Mouse (Mus musculus): ENCODE measurements around the gene Zbtb32. TPM values are rescaled to one million over a fixed set of nuclear protein-coding genes. Genes with fewer than 3 reads are reported as not detected.

Gene Zbtb32
- polyA plus RNA-seq, 1 experiment from 2014 or later, result 0.21 TPM

- Histone ChIP-seq H3K36me3 (ENCODE audit: control insufficient read depth, insufficient read depth) (no peaks in the 10 kb centered on the region), H3K4me3 (ENCODE audit: low read depth, low read length) (no peak overlapping the region), H3K4me2 (ENCODE audit: low read depth, low read length) (no peak overlapping the region), H3K9me3 (replicated peaks; ENCODE audit: control insufficient read depth, low read length) (no peaks in the 10 kb centered on the region), H3K9ac (ENCODE audit: low read depth, low read length) (no peak overlapping the region), H3K27me3 (ENCODE audit: control insufficient read depth, insufficient read depth, low read depth, low read length) (no peaks in the 10 kb centered on the region), H3K4me1 (ENCODE audit: control insufficient read depth, low read depth, low read length) (peaks cover 9% of the 10 kb centered on the region), H3K27ac (ENCODE audit: low read length) (no peak overlapping the region)
- no peak for ATAC-seq (ENCODE audit: low read depth)
- 49% methylated on average over 4 of the region's 4 CpGs for WGBS (ENCODE audit: insufficient replicate concordance)
Observed at GRCm38 (mm10) chr7:30594510-30595024, 4.1 kb downstream of the Zbtb32 start.

GRCm38 (mm10) chr7:30593579-30594509 is 4.9 kb downstream of the Zbtb32 start:
- Histone ChIP-seq H3K4me1 (ENCODE audit: control insufficient read depth, low read depth, low read length) (peaks cover 10% of the 10 kb centered on the region), H3K27me3 (ENCODE audit: control insufficient read depth, insufficient read depth, low read depth, low read length) (no peaks in the 10 kb centered on the region), H3K4me2 (ENCODE audit: low read depth, low read length) (no peak overlapping the region), H3K4me3 (ENCODE audit: low read depth, low read length) (no peak overlapping the region), H3K9me3 (replicated peaks; ENCODE audit: control insufficient read depth, low read length) (no peaks in the 10 kb centered on the region), H3K27ac (ENCODE audit: low read length) (no peak overlapping the region), H3K9ac (ENCODE audit: low read depth, low read length) (no peak overlapping the region), H3K36me3 (ENCODE audit: control insufficient read depth, insufficient read depth) (no peaks in the 10 kb centered on the region)
- no peak for ATAC-seq (ENCODE audit: low read depth)
- 52% methylated on average over 10 of the region's 10 CpGs for WGBS (ENCODE audit: insufficient replicate concordance)

GRCm38 (mm10) chr7:30592772-30593423 is 5.8 kb downstream of the Zbtb32 start:
- Histone ChIP-seq H3K9me3 (replicated peaks; ENCODE audit: control insufficient read depth, low read length) (no peaks in the 10 kb centered on the region), H3K9ac (ENCODE audit: low read depth, low read length) (no peak overlapping the region), H3K27ac (ENCODE audit: low read length) (no peak overlapping the region), H3K36me3 (ENCODE audit: control insufficient read depth, insufficient read depth) (no peaks in the 10 kb centered on the region), H3K4me2 (ENCODE audit: low read depth, low read length) (no peak overlapping the region), H3K27me3 (ENCODE audit: control insufficient read depth, insufficient read depth, low read depth, low read length) (no peaks in the 10 kb centered on the region), H3K4me3 (ENCODE audit: low read depth, low read length) (no peak overlapping the region), H3K4me1 (ENCODE audit: control insufficient read depth, low read depth, low read length) (peaks cover 10% of the 10 kb centered on the region)
- WGBS (ENCODE audit: insufficient replicate concordance), result 42% methylated on average over 5 of the region's 5 CpGs
- ATAC-seq (ENCODE audit: low read depth), result no peak

GRCm38 (mm10) chr7:30591605-30591951 is 7.1 kb downstream of the Zbtb32 start:
- H3K9ac ChIP-seq (ENCODE audit: low read depth, low read length), result no peak overlapping the region
- H3K36me3 ChIP-seq (ENCODE audit: control insufficient read depth, insufficient read depth), result peaks cover 1% of the 10 kb centered on the region
- H3K4me1 ChIP-seq (ENCODE audit: control insufficient read depth, low read depth, low read length), result peaks cover 23% of the 10 kb centered on the region
- H3K27me3 ChIP-seq (ENCODE audit: control insufficient read depth, insufficient read depth, low read depth, low read length), result no peaks in the 10 kb centered on the region
- no peak for ATAC-seq (ENCODE audit: low read depth)
- 79% methylated on average over 4 of the region's 4 CpGs for WGBS (ENCODE audit: insufficient replicate concordance)
- H3K4me3 ChIP-seq (ENCODE audit: low read depth, low read length), result no peak overlapping the region
- H3K4me2 ChIP-seq (ENCODE audit: low read depth, low read length), result no peak overlapping the region
- H3K9me3 ChIP-seq (replicated peaks; ENCODE audit: control insufficient read depth, low read length), result no peaks in the 10 kb centered on the region
- no peak overlapping the region for H3K27ac ChIP-seq (ENCODE audit: low read length)

- 70% methylated on average over 9 of the region's 9 CpGs for WGBS (ENCODE audit: insufficient replicate concordance)
- H3K9ac ChIP-seq (ENCODE audit: low read depth, low read length), result no peak overlapping the region
- no peak overlapping the region for H3K4me2 ChIP-seq (ENCODE audit: low read depth, low read length)
Observed at GRCm38 (mm10) chr7:30590927-30591604, 7.6 kb downstream of the Zbtb32 start.

GRCm38 (mm10) chr7:30589435-30590301 is 9.0 kb downstream of the Zbtb32 start:
- peak overlapping the region; percentile 87 for H3K27ac ChIP-seq (ENCODE audit: low read length)
- H3K9ac ChIP-seq (ENCODE audit: low read depth, low read length), result peak overlapping the region; percentile 99
- no peaks in the 10 kb centered on the region for H3K9me3 ChIP-seq (replicated peaks; ENCODE audit: control insufficient read depth, low read length)
- ATAC-seq (ENCODE audit: low read depth), result peak; percentile 33
- peaks cover 20% of the 10 kb centered on the region for H3K36me3 ChIP-seq (ENCODE audit: control insufficient read depth, insufficient read depth)
- H3K4me3 ChIP-seq (ENCODE audit: low read depth, low read length), result peak overlapping the region; percentile 95
- no peaks in the 10 kb centered on the region for H3K27me3 ChIP-seq (ENCODE audit: control insufficient read depth, insufficient read depth, low read depth, low read length)
- 29% methylated on average over 40 of the region's 40 CpGs for WGBS (ENCODE audit: insufficient replicate concordance)
- peak overlapping the region; percentile 93 for H3K4me2 ChIP-seq (ENCODE audit: low read depth, low read length)
- H3K4me1 ChIP-seq (ENCODE audit: control insufficient read depth, low read depth, low read length), result peaks cover 24% of the 10 kb centered on the region

More at GRCm38 (mm10) chr7:30590927-30591604, 7.6 kb downstream of the Zbtb32 start:
- Histone ChIP-seq H3K4me1 (ENCODE audit: control insufficient read depth, low read depth, low read length) (peaks cover 24% of the 10 kb centered on the region), H3K27me3 (ENCODE audit: control insufficient read depth, insufficient read depth, low read depth, low read length) (no peaks in the 10 kb centered on the region), H3K9me3 (replicated peaks; ENCODE audit: control insufficient read depth, low read length) (no peaks in the 10 kb centered on the region), H3K36me3 (ENCODE audit: control insufficient read depth, insufficient read depth) (peaks cover 6% of the 10 kb centered on the region), H3K27ac (ENCODE audit: low read length) (no peak overlapping the region), H3K4me3 (ENCODE audit: low read depth, low read length) (no peak overlapping the region)
- ATAC-seq (ENCODE audit: low read depth), result no peak

- peak within 1 kb of the TSS; percentile 95 for H3K4me3 ChIP-seq (ENCODE audit: low read depth, low read length)
- H3K27ac ChIP-seq (ENCODE audit: low read length), result peak within 1 kb of the TSS; percentile 87
- peaks cover 22% of the 10 kb centered on the region for H3K4me1 ChIP-seq (ENCODE audit: control insufficient read depth, low read depth, low read length)
Observed at GRCm38 (mm10) chr7:30588676-30589434, 9.9 kb downstream of the Zbtb32 start, which contains the start of gene Kmt2b. Kmt2b (minus strand) TSS chr7:30588726.

More at GRCm38 (mm10) chr7:30588676-30589434, 9.9 kb downstream of the Zbtb32 start, which contains the start of gene Kmt2b:
- peak within 1 kb of the TSS; percentile 99 for H3K9ac ChIP-seq (ENCODE audit: low read depth, low read length)
- under 1% methylated on average over 53 of the region's 68 CpGs for WGBS (ENCODE audit: insufficient replicate concordance)
- peak; percentile 95 for ATAC-seq (ENCODE audit: low read depth)
- H3K27me3 ChIP-seq (ENCODE audit: control insufficient read depth, insufficient read depth, low read depth, low read length), result no peaks in the 10 kb centered on the region
- peaks cover 28% of the 10 kb centered on the region for H3K36me3 ChIP-seq (ENCODE audit: control insufficient read depth, insufficient read depth)
- H3K4me2 ChIP-seq (ENCODE audit: low read depth, low read length), result peak within 1 kb of the TSS; percentile 93
- no peaks in the 10 kb centered on the region for H3K9me3 ChIP-seq (replicated peaks; ENCODE audit: control insufficient read depth, low read length)
